Mouse (Mus musculus): ENCODE data around the gene Fetub. TPM values are rescaled to one million over a fixed set of nuclear protein-coding genes. Genes with fewer than 3 reads are reported as not detected.
"Not testable (repeated sequence)": the region's sequence is repeated elsewhere in the genome, so short reads cannot be mapped to it uniquely, and the experiment has no call there.

Gene Fetub
- polyA plus RNA-seq, 1 experiment from 2014 or later, result not detected

DNA sequence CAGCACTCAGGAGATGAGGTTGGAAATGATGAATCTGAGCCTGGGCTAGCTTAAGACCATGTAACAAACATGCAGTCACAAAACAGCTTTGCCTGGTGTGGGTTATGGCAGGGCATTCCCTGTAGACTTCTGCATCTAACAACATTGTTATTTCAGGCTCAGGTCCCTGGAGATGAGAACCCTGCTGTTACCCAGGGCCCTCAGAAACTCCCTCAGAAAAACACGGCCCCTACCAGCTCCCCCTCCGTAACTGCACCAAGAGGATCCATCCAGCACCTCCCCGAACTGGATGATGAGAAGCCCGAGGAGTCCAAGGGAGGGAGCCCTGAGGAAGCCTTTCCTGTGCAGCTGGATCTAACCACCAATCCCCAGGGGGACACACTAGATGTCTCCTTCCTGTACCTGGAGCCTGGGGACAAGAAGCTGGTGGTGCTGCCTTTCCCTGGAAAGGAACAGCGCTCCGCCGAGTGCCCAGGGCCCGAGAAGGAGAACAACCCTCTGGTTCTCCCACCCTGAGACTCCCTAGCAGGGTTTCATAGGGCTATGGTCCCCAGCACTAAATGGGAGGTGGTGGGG is 21.1 kb downstream of the Fetub start:
- H3K4me3 ChIP-seq (replicated peaks), result no peak overlapping the region
- H3K4me1 ChIP-seq (replicated peaks), result no peaks in the 10 kb centered on the region
- ATAC-seq (ENCODE audit: insufficient number of reproducible peaks, insufficient read depth, low FRiP score, low TSS enrichment, low read depth), result no peak
- H3K27ac ChIP-seq, result no peak overlapping the region
- H3K9ac ChIP-seq (replicated peaks), result no peak overlapping the region
- no peaks in the 10 kb centered on the region for H3K27me3 ChIP-seq
- H3K4me2 ChIP-seq, result no peak overlapping the region
- no peaks in the 10 kb centered on the region for H3K36me3 ChIP-seq
- no peaks in the 10 kb centered on the region for H3K9me3 ChIP-seq
- WGBS, result 83% methylated on average over 8 of the region's 8 CpGs

DNA sequence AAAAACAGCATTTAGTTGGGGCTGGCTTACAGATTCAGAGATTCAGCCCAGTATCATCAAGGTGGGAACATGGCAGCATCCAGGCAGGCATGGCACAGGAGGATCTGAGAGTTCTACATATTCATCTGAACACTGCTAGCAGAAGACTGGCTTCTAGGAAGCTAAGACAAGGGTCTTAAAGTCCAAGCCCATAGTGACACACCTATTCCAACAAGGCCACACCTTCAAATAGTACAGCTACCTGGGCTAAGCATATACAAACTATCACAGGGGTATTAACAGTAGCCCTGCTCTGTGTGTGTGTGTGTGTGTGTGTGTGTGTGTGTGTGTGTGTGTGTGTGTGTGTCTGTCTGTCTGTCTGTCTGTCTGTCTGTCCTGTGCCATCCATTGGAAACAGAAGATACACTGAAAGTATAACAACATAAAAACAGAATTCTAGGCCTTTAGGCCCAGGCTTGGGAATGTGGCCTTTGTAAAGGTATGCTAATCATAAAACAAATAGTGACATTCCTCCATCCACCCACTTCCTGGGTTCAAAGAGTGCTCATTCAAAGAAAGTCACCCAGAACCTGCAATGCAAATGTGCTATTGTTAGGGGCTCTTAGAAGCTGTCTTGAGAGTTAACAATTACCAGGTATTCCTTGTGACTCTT is 23.8 kb downstream of the Fetub start:
- H3K36me3 ChIP-seq; H3K4me2 ChIP-seq; ATAC-seq (ENCODE audit: insufficient number of reproducible peaks, insufficient read depth, low FRiP score, low TSS enrichment, low read depth); H3K4me1 ChIP-seq (replicated peaks); H3K4me3 ChIP-seq (replicated peaks); H3K27me3 ChIP-seq; H3K9me3 ChIP-seq; H3K27ac ChIP-seq; H3K9ac ChIP-seq (replicated peaks): not testable (repeated sequence)

DNA sequence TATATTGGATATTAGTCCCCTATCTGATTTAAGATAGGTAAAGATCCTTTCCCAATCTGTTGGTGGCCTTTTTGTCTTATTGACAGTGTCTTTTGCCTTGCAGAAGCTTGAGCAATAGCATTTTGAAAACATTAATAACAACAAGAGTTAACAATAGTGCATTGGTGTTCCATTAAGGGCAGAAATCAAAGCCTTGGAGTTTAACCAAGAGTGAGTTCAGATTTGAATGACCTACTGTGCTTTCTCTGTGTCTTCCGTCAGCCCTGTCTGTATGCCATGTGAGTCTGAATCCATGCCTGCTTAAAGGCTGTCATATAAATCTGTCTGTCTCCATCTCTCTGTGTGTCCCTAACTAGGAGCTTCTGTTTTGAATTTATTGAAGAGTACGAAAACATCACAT is 29.2 kb downstream of the Fetub start:
- H3K9ac ChIP-seq (replicated peaks), result no peak overlapping the region
- WGBS, result 83% methylated on average over 2 of the region's 2 CpGs
- H3K27ac ChIP-seq, result no peak overlapping the region
- ATAC-seq (ENCODE audit: insufficient number of reproducible peaks, insufficient read depth, low FRiP score, low TSS enrichment, low read depth), result no peak
- no peaks in the 10 kb centered on the region for H3K27me3 ChIP-seq
- no peaks in the 10 kb centered on the region for H3K36me3 ChIP-seq
- H3K4me2 ChIP-seq, result no peak overlapping the region
- no peaks in the 10 kb centered on the region for H3K9me3 ChIP-seq
- no peaks in the 10 kb centered on the region for H3K4me1 ChIP-seq (replicated peaks)
- no peak overlapping the region for H3K4me3 ChIP-seq (replicated peaks)

DNA sequence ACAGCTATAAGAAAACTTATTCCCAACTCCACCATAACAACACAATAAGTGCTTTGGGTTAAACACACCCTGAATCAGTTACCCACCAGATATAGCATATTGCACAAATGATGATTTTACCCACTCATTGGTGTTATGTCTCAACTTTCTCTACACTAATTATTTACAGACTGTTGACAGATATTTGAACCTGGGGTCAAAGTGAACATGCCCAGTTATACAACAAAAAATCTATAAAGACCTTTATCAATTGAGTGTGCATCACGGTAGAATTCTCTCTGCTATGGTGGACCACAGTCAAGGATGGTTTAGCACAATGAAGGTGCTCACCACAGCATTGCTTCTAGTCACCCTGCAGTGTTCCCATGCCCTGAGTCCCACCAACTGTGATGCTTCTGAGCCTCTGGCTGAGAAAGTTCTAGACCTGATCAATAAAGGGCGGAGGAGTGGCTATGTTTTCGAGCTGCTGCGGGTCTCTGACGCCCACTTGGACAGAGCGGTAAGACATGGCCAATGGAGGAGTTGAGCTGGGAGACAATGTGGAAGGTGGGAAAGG is 32.8 kb downstream of the Fetub start, which contains the start of gene Hrg:
TSS of gene Hrg (plus strand) at position 233 of the 556 bp plus-strand sequence.
- 93% methylated on average over 6 of the region's 6 CpGs for WGBS
- Histone ChIP-seq H3K4me1 (replicated peaks) (no peaks in the 10 kb centered on the region), H3K9me3 (no peaks in the 10 kb centered on the region), H3K27me3 (no peaks in the 10 kb centered on the region), H3K9ac (replicated peaks) (0 out of 2 replicates have a peak within 1 kb of the TSS, but pooled peaks have one; percentile 27), H3K36me3 (no peaks in the 10 kb centered on the region), H3K4me2 (no peak within 1 kb of the TSS), H3K27ac (no peak within 1 kb of the TSS), H3K4me3 (replicated peaks) (no peak within 1 kb of the TSS)
- ATAC-seq (ENCODE audit: insufficient number of reproducible peaks, insufficient read depth, low FRiP score, low TSS enrichment, low read depth), result no peak

DNA sequence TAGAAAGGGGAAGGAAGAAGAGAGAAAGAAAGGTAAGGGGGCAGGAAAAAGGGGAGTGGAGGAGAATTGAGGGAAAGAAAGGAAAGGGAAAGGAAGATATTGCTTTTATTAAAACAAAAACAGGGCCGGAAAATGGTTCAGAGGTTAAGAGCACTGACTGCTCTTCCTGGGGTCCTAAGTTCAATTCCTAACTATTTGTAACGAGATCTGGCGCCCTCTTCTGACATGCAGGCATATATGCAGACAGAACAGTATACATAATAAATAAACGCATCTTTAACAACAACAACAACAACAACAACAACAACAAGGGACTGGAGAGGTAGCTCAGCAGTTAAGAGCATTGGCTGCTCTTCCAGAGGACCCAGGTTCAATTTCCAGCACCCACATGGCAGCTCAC is 34.9 kb downstream of the Fetub start:
- Histone ChIP-seq H3K27me3 (no peaks in the 10 kb centered on the region), H3K9me3 (no peaks in the 10 kb centered on the region), H3K4me3 (replicated peaks) (no peak overlapping the region), H3K27ac (no peak overlapping the region), H3K4me2 (no peak overlapping the region), H3K36me3 (no peaks in the 10 kb centered on the region), H3K4me1 (replicated peaks) (no peaks in the 10 kb centered on the region), H3K9ac (replicated peaks) (no peak overlapping the region)
- 42% methylated on average over 4 of the region's 4 CpGs for WGBS
- ATAC-seq (ENCODE audit: insufficient number of reproducible peaks, insufficient read depth, low FRiP score, low TSS enrichment, low read depth), result no peak

DNA sequence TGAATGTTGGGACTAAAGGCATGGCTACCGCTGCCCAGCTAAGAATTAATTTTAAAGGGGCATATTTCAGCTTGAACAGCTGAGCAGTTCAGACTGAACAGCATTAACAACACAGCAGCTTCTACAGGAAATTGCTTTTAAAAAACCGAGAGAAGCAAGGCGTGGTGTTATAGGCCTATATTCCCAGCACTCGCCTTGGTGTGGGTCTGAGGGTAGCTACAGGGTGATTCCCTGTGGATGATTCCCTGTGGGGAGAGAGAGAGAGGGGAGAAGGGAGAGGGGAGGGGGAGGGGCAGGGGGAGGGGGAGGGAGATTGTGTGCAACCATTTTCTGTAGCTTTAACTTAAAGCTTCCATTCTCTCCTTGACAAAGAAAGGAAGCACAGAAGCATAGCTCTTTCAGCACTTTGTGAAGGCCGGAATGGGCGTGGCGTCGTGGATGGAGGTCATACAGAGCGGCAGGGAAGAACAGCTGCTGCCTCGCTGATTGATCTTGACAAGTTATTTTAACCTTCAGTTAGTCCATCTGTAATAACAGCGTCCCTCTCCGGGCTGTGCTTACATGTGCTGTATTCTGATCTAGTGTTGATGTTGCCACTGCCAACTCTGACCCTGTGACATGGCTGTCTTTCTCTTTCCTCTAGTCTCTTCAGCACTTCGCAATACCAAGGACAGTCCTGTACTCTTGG is 37.4 kb downstream of the Fetub start:
- no peaks in the 10 kb centered on the region for H3K27me3 ChIP-seq
- WGBS, result 69% methylated on average over 13 of the region's 13 CpGs
- no peaks in the 10 kb centered on the region for H3K4me1 ChIP-seq (replicated peaks)
- no peak overlapping the region for H3K27ac ChIP-seq
- H3K4me2 ChIP-seq, result no peak overlapping the region
- no peaks in the 10 kb centered on the region for H3K9me3 ChIP-seq
- ATAC-seq (ENCODE audit: insufficient number of reproducible peaks, insufficient read depth, low FRiP score, low TSS enrichment, low read depth), result no peak
- no peaks in the 10 kb centered on the region for H3K36me3 ChIP-seq
- no peak overlapping the region for H3K4me3 ChIP-seq (replicated peaks)
- H3K9ac ChIP-seq (replicated peaks), result no peak overlapping the region

DNA sequence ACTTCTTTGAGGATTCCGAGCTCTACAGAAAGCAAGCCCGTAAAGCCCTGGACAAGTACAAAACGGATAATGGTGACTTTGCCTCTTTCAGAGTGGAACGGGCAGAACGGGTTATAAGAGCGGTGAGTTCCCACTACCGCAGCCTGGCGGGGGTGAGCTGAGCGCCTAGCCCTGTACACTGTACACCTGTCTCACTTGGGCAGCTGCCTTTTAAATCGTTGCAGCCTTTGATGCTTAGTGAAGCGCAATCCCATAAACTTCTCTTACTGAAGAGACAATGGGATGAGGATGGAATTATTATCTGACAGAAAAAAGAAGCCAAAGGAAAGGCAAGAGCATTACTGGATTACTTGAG is 37.9 kb downstream of the Fetub start:
- no peaks in the 10 kb centered on the region for H3K4me1 ChIP-seq (replicated peaks)
- H3K36me3 ChIP-seq, result no peaks in the 10 kb centered on the region
- WGBS, result 89% methylated on average over 11 of the region's 11 CpGs
- H3K9me3 ChIP-seq, result no peaks in the 10 kb centered on the region
- H3K27me3 ChIP-seq, result no peaks in the 10 kb centered on the region
- no peak overlapping the region for H3K9ac ChIP-seq (replicated peaks)
- H3K27ac ChIP-seq, result no peak overlapping the region
- no peak overlapping the region for H3K4me3 ChIP-seq (replicated peaks)
- H3K4me2 ChIP-seq, result no peak overlapping the region
- ATAC-seq (ENCODE audit: insufficient number of reproducible peaks, insufficient read depth, low FRiP score, low TSS enrichment, low read depth), result no peak

DNA sequence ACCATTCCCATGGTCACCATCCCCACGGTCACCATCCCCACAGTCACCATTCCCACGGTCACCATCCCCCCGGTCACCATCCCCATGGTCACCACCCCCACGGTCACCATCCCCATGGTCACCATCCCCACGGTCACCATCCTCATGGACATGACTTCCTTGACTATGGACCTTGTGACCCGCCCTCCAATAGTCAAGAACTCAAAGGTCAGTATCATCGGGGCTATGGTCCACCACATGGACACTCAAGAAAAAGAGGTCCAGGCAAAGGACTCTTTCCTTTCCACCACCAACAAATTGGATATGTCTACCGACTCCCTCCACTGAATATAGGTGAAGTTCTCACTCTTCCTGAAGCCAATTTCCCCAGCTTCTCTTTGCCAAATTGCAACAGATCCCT is 42.9 kb downstream of the Fetub start:
- Histone ChIP-seq H3K4me1 (replicated peaks) (no peaks in the 10 kb centered on the region), H3K4me3 (replicated peaks) (no peak overlapping the region), H3K9me3 (no peaks in the 10 kb centered on the region), H3K27me3 (no peaks in the 10 kb centered on the region), H3K27ac (no peak overlapping the region), H3K9ac (replicated peaks) (no peak overlapping the region), H3K36me3 (no peaks in the 10 kb centered on the region), H3K4me2 (no peak overlapping the region)
- ATAC-seq (ENCODE audit: insufficient number of reproducible peaks, insufficient read depth, low FRiP score, low TSS enrichment, low read depth), result no peak
- 91% methylated on average over 8 of the region's 8 CpGs for WGBS

DNA sequence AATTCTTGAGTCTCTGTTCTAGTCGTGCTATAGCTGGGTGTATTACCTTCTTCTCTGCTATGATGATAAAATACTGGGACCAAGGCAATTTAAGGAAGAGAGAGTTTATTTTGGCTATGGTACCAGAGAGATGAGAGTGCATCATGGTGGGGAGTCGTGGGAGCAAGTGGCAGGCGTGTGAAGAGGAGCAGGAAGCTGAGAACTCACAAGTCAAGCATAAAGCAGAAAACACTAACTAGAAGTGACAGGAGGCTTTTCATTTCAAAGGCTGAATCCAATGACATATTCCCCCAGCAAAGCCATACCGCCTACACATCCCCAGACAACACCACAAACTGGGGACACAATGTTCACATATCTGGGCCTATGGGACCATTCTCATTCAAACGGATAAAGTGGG is 44.1 kb downstream of the Fetub start:
- no peaks in the 10 kb centered on the region for H3K27me3 ChIP-seq
- no peak overlapping the region for H3K4me3 ChIP-seq (replicated peaks)
- H3K9me3 ChIP-seq, result no peaks in the 10 kb centered on the region
- no peaks in the 10 kb centered on the region for H3K36me3 ChIP-seq
- no peak overlapping the region for H3K9ac ChIP-seq (replicated peaks)
- WGBS, result 81% methylated on average over 5 of the region's 5 CpGs
- H3K4me1 ChIP-seq (replicated peaks), result no peaks in the 10 kb centered on the region
- ATAC-seq (ENCODE audit: insufficient number of reproducible peaks, insufficient read depth, low FRiP score, low TSS enrichment, low read depth), result no peak
- no peak overlapping the region for H3K27ac ChIP-seq
- H3K4me2 ChIP-seq, result no peak overlapping the region

DNA sequence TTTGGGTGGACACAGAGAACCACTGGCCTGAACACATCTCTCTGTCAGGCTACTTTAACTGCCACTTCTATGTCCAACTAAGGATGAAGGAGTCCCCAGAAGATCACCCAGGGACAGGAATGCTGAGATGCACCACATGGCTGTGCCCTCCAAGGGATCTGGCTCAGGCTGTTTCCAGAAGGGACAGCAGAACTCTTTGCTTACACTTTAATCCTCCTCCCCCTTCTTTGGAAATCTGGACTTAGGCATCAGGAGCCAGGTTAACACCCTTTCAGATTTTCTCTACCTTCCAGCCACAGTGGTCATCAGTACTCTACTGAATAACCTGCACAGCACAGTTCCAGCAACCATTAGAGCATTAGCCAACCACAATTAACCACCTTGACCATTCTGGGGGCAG is 45.2 kb downstream of the Fetub start:
- Histone ChIP-seq H3K9me3 (no peaks in the 10 kb centered on the region), H3K27ac (no peak overlapping the region), H3K9ac (replicated peaks) (no peak overlapping the region), H3K4me3 (replicated peaks) (no peak overlapping the region), H3K4me2 (no peak overlapping the region), H3K36me3 (no peaks in the 10 kb centered on the region), H3K27me3 (no peaks in the 10 kb centered on the region), H3K4me1 (replicated peaks) (no peaks in the 10 kb centered on the region)
- ATAC-seq (ENCODE audit: insufficient number of reproducible peaks, insufficient read depth, low FRiP score, low TSS enrichment, low read depth), result no peak

DNA sequence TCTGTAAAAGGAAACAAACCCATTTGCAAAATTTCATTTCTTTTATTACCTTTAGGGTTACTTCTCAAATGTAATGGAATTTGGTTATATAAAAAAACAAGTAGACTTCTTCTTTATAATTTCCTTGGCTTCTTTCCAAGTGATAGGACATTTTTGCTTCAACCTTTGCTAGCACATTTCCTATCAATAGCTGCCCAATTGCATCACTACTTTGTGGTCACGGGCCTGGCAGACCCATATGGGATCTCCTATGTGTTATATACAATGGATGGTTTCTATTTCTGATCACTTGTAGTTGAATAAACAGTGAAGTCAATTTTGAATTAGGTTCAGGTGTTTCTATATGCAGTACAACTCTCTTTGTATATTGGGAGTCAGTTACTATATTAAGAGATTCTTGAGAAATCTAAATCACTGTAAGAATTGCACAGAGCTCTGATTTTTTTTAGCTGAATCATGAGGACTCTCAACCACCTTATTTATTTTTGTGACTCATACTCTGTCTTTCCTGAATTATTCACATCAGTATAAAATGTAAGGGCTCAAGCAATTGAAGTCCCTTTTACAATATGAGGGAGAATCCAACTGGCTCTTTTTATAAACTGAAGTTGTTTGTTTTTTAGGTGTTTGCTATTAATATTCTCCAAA is 49.4 kb downstream of the Fetub start:
- Histone ChIP-seq H3K9me3 (no peaks in the 10 kb centered on the region), H3K27ac (no peak overlapping the region), H3K4me2 (no peak overlapping the region), H3K4me1 (replicated peaks) (no peaks in the 10 kb centered on the region), H3K36me3 (no peaks in the 10 kb centered on the region), H3K9ac (replicated peaks) (no peak overlapping the region), H3K4me3 (replicated peaks) (no peak overlapping the region), H3K27me3 (no peaks in the 10 kb centered on the region)
- no peak for ATAC-seq (ENCODE audit: insufficient number of reproducible peaks, insufficient read depth, low FRiP score, low TSS enrichment, low read depth)
- WGBS, result 67% methylated on average over 1 of the region's 1 CpGs

Measured in limb, embryonic 12.5 days (tissue).